Mouse (Mus musculus): ENCODE measurements around the gene Etv6.

Etv6 gene

GRCm38 (mm10) chr6:134111599-134111998, 76.1 kb downstream of the Etv6 start:
- no peak for DNase-seq (ENCODE audit: low spot score)

- no peak for DNase-seq (ENCODE audit: low spot score)
Measured at GRCm38 (mm10) chr6:134112753-134113152, 77.3 kb downstream of the Etv6 start.

GRCm38 (mm10) chr6:134113168-134113567, 77.7 kb downstream of the Etv6 start:
- no peak for DNase-seq (ENCODE audit: low spot score)

- DNase-seq (ENCODE audit: low spot score) = no peak
Measured at GRCm38 (mm10) chr6:134115219-134115968, 79.9 kb downstream of the Etv6 start.

GRCm38 (mm10) chr6:134117380-134117938, 82.0 kb downstream of the Etv6 start:
- no peak for DNase-seq (ENCODE audit: low spot score)

- DNase-seq (ENCODE audit: low spot score) = no peak
Measured at GRCm38 (mm10) chr6:134118506-134118905, 83.0 kb downstream of the Etv6 start.

GRCm38 (mm10) chr6:134119136-134119535, 83.6 kb downstream of the Etv6 start:
- no peak for DNase-seq (ENCODE audit: low spot score)

GRCm38 (mm10) chr6:134120227-134120626, 84.7 kb downstream of the Etv6 start:
- DNase-seq (ENCODE audit: low spot score) = no peak

- DNase-seq (ENCODE audit: low spot score) = no peak
Measured at GRCm38 (mm10) chr6:134120712-134121111, 85.2 kb downstream of the Etv6 start.

- no peak for DNase-seq (ENCODE audit: low spot score)
Measured at GRCm38 (mm10) chr6:134122945-134123344, 87.4 kb downstream of the Etv6 start.

- no peak for DNase-seq (ENCODE audit: low spot score)
Measured at GRCm38 (mm10) chr6:134123474-134123873, 88.0 kb downstream of the Etv6 start.

- DNase-seq (ENCODE audit: low spot score) = no peak
Measured at GRCm38 (mm10) chr6:134124256-134124655, 88.8 kb downstream of the Etv6 start.

GRCm38 (mm10) chr6:134127996-134128395, 92.5 kb downstream of the Etv6 start:
- DNase-seq (ENCODE audit: low spot score) = no peak

- no peak for DNase-seq (ENCODE audit: low spot score)
Measured at GRCm38 (mm10) chr6:134128594-134128993, 93.1 kb downstream of the Etv6 start.

- no peak for DNase-seq (ENCODE audit: low spot score)
Measured at GRCm38 (mm10) chr6:134129848-134130247, 94.3 kb downstream of the Etv6 start.

- DNase-seq (ENCODE audit: low spot score) = no peak
Measured at GRCm38 (mm10) chr6:134130816-134131215, 95.3 kb downstream of the Etv6 start.

GRCm38 (mm10) chr6:134131601-134132000, 96.1 kb downstream of the Etv6 start:
- DNase-seq (ENCODE audit: low spot score) = no peak

- no peak for DNase-seq (ENCODE audit: low spot score)
Measured at GRCm38 (mm10) chr6:134133756-134134155, 98.3 kb downstream of the Etv6 start.

- no peak for DNase-seq (ENCODE audit: low spot score)
Measured at GRCm38 (mm10) chr6:134134821-134135323, 99.4 kb downstream of the Etv6 start.

GRCm38 (mm10) chr6:134136315-134136714, 100.8 kb downstream of the Etv6 start:
- DNase-seq (ENCODE audit: low spot score) = no peak

GRCm38 (mm10) chr6:134139359-134139758, 103.9 kb downstream of the Etv6 start:
- no peak for DNase-seq (ENCODE audit: low spot score)

GRCm38 (mm10) chr6:134140718-134141615, 105.5 kb downstream of the Etv6 start:
- DNase-seq (ENCODE audit: low spot score) = no peak
